Mouse (Mus musculus) E14TG2a.4 (cell line): ENCODE measurements around the gene Mtus2.

Experiments
- H3K27me3 ChIP-seq: 2 replicates; pipeline ENCODE4 v1.6.1; 2014; ENCODE audit warnings: low read length, control low read depth; ENCODE audit not compliant: insufficient read depth
- H3K36me3 ChIP-seq: 2 replicates; pipeline ENCODE4 v1.6.1; 2014; ENCODE audit warnings: low read length, control low read depth; ENCODE audit not compliant: insufficient read depth
- H3K4me1 ChIP-seq: replicated peaks from 2 replicates; pipeline ENCODE4 v1.6.1; 2014; ENCODE audit warnings: low read depth, low read length, control low read depth
- H3K4me3 ChIP-seq: replicated peaks from 2 replicates; pipeline ENCODE4 v1.5.1; 2014; ENCODE audit warnings: mild to moderate bottlenecking, low read length
- H3K9me3 ChIP-seq: 2 replicates; pipeline ENCODE4 v1.6.1; 2014; ENCODE audit warnings: low read length, control low read depth
- CTCF ChIP-seq: conservative IDR thresholded peaks from 2 replicates; pipeline ENCODE4 v1.5.1; 2014; ENCODE audit warnings: low read length
- NANOG ChIP-seq: IDR thresholded peaks from 2 replicates; pipeline ENCODE4 v1.6.1; 2014; ENCODE audit warnings: borderline replicate concordance, low read length, mixed read lengths
- POU5F1 ChIP-seq: IDR thresholded peaks from 2 replicates; pipeline ENCODE4 v1.6.1; 2014; ENCODE audit warnings: low read length, borderline replicate concordance

The Mtus2 gene

GRCm38 (mm10) chr5:148262016-148262415, 304.9 kb downstream of the Mtus2 start:
- H3K4me1 ChIP-seq, result peaks cover 29% of the 10 kb centered on the region
- no peak overlapping the region for H3K4me3 ChIP-seq
- H3K9me3 ChIP-seq, result peaks cover 5% of the 10 kb centered on the region; the same call in 1 of the 2 replicates
- TF ChIP-seq CTCF (no peak), POU5F1 (no peak), NANOG (no peak)
- no peaks in the 10 kb centered on the region for H3K36me3 ChIP-seq
- peaks cover 42% of the 10 kb centered on the region for H3K27me3 ChIP-seq

GRCm38 (mm10) chr5:148264819-148265707, 307.9 kb downstream of the Mtus2 start:
- peaks cover 5% of the 10 kb centered on the region; the same call in 1 of the 2 replicates for H3K9me3 ChIP-seq
- H3K36me3 ChIP-seq, result no peaks in the 10 kb centered on the region
- TF ChIP-seq NANOG (no peak), POU5F1 (no peak), CTCF (no peak)
- peaks cover 25% of the 10 kb centered on the region for H3K4me1 ChIP-seq
- H3K4me3 ChIP-seq, result peak overlapping the region; percentile 75
- H3K27me3 ChIP-seq, result peaks cover 42% of the 10 kb centered on the region

GRCm38 (mm10) chr5:148266841-148267240, 309.7 kb downstream of the Mtus2 start:
- Histone ChIP-seq H3K36me3 (no peaks in the 10 kb centered on the region), H3K9me3 (peaks cover 5% of the 10 kb centered on the region; the same call in 1 of the 2 replicates), H3K27me3 (peaks cover 36% of the 10 kb centered on the region), H3K4me1 (peaks cover 21% of the 10 kb centered on the region), H3K4me3 (no peak overlapping the region)
- TF ChIP-seq CTCF (no peak), NANOG (no peak), POU5F1 (no peak)

GRCm38 (mm10) chr5:148267446-148267845, 310.3 kb downstream of the Mtus2 start:
- Histone ChIP-seq H3K36me3 (no peaks in the 10 kb centered on the region), H3K4me3 (no peak overlapping the region), H3K27me3 (peaks cover 42% of the 10 kb centered on the region), H3K4me1 (peaks cover 21% of the 10 kb centered on the region), H3K9me3 (peaks cover 5% of the 10 kb centered on the region; the same call in 1 of the 2 replicates)
- TF ChIP-seq CTCF (no peak), POU5F1 (no peak), NANOG (no peak)

GRCm38 (mm10) chr5:148272065-148272464, 314.9 kb downstream of the Mtus2 start:
- H3K27me3 ChIP-seq, result peaks cover 10% of the 10 kb centered on the region; the same call in 1 of the 2 replicates
- no peaks in the 10 kb centered on the region for H3K9me3 ChIP-seq
- TF ChIP-seq NANOG (no peak), POU5F1 (no peak), CTCF (no peak)
- no peaks in the 10 kb centered on the region for H3K36me3 ChIP-seq
- H3K4me1 ChIP-seq, result peaks cover 9% of the 10 kb centered on the region
- no peak overlapping the region for H3K4me3 ChIP-seq

GRCm38 (mm10) chr5:148272771-148273170, 315.7 kb downstream of the Mtus2 start:
- no peak for TF ChIP-seq CTCF
- TF ChIP-seq NANOG, result no peak
- TF ChIP-seq POU5F1, result no peak

GRCm38 (mm10) chr5:148278233-148278632, 321.1 kb downstream of the Mtus2 start:
- Histone ChIP-seq H3K36me3 (no peaks in the 10 kb centered on the region), H3K27me3 (peaks cover 21% of the 10 kb centered on the region), H3K9me3 (no peaks in the 10 kb centered on the region), H3K4me1 (peaks cover 11% of the 10 kb centered on the region; the same call in 1 of the 2 replicates), H3K4me3 (no peak overlapping the region)
- no peak for TF ChIP-seq POU5F1
- TF ChIP-seq CTCF, result no peak
- TF ChIP-seq NANOG, result no peak

More at GRCm38 (mm10) chr5:148272771-148273170, 315.7 kb downstream of the Mtus2 start:
- H3K9me3 ChIP-seq, result no peaks in the 10 kb centered on the region
- H3K36me3 ChIP-seq, result no peaks in the 10 kb centered on the region
- H3K4me3 ChIP-seq, result no peak overlapping the region
- H3K27me3 ChIP-seq, result peaks cover 10% of the 10 kb centered on the region; the same call in 1 of the 2 replicates
- peaks cover 7% of the 10 kb centered on the region for H3K4me1 ChIP-seq

- H3K9me3 ChIP-seq, result no peaks in the 10 kb centered on the region
- H3K36me3 ChIP-seq, result no peaks in the 10 kb centered on the region
- H3K4me3 ChIP-seq, result no peak overlapping the region
- H3K27me3 ChIP-seq, result peaks cover 25% of the 10 kb centered on the region
- peaks cover 11% of the 10 kb centered on the region; the same call in 1 of the 2 replicates for H3K4me1 ChIP-seq
- TF ChIP-seq POU5F1, result no peak
- TF ChIP-seq NANOG, result no peak
Observed at GRCm38 (mm10) chr5:148280321-148280720, 323.2 kb downstream of the Mtus2 start.
